Mouse (Mus musculus): ENCODE results near the gene Nsfl1c.

- no peak for TF ChIP-seq CTCF (IDR thresholded peaks at IDR 0.05; ENCODE audit: borderline replicate concordance, extremely low read depth, insufficient read depth, insufficient read length)
- no peak for TF ChIP-seq POLR2A (IDR thresholded peaks at IDR 0.05; ENCODE audit: borderline replicate concordance, extremely low read depth, insufficient read depth, insufficient read length, poor library complexity, severe bottlenecking)
These were observed 18.2 kb downstream of the Nsfl1c start for GRCm38 (mm10) chr2:151512199-151512598.

All from brain, embryonic 14.5 days (tissue).